Mouse (Mus musculus) left cerebral cortex, postnatal 10 days (tissue): ENCODE measurements at regions not wholly inside any gene's neighbourhood (a gene's known extent, or its start where the extent isn't known, plus 50 kb on each side); places are given as distances from the start of the nearest gene placed in this dataset.

ENCODE experiments used
- DNase-seq, 2 experiments: peaks; one replicate each; pipeline ENCODE4 v3.0.0; 2021 to 2022; ENCODE audit warnings: low spot score in 2 of 2, mixed read lengths in 1 of 2; ENCODE audit errors: extremely low spot score in 1 of 2
- intact Hi-C: fragments of 180-260 bp; cut with DNase I; formaldehyde crosslinking; loops from one replicate; pipeline ENCODE4 v1.15.1; 2025

- DNase-seq = no peak
Measured at GRCm38 (mm10) chr2:173465006-173465620, 57.3 kb upstream of the 1700021F07Rik start.

GRCm38 (mm10) chr2:173468136-173468535 is 54.2 kb upstream of the 1700021F07Rik start:
- DNase-seq = no peak
- intact Hi-C loops = no loop called here

More at GRCm38 (mm10) chr2:173465006-173465620, 57.3 kb upstream of the 1700021F07Rik start:
- intact Hi-C loops = no loop called here

- DNase-seq = no peak
- intact Hi-C loops = no loop called here
Measured at GRCm38 (mm10) chr2:173469756-173470155, 52.6 kb upstream of the 1700021F07Rik start.
